Mouse (Mus musculus) left cerebral cortex, postnatal 36 days (tissue): ENCODE results near the gene Nit1. TPM values are rescaled to one million over a fixed set of nuclear protein-coding genes. Genes with fewer than 3 reads are reported as not detected.

Experiments used
- DNase-seq, 2 experiments: peaks; one replicate each; pipeline ENCODE4 v3.0.0; 2021 to 2022; ENCODE audit warnings: low spot score in 2 of 2, mixed read lengths in 1 of 2
- intact Hi-C: fragments of 180-260 bp; cut with DNase I; formaldehyde crosslinking; loops from one replicate; pipeline ENCODE4 v1.15.1; 2025
- total RNA-seq, 2 experiments: library from RNA; stranded (reverse); gene quantifications; 2 replicates each; pipeline ENCODE4 v1.2.3; 2021

Gene Nit1
- total RNA-seq, result 10 to 100 TPM; 39.6 to 48.0 TPM

GRCm38 (mm10) chr1:171345225-171346094 is at the start of gene Nit1, which contains the start of gene Pfdn2:
TSS of gene Nit1 (minus strand) at chr1:171345646.
TSS of gene Pfdn2 (plus strand) at chr1:171345670.
- DNase-seq, result peak; percentile 90
- intact Hi-C loops, result loop anchor here (1.0 kb wide), 1 partner anchor 16 kb away; the partner anchor contains the start of gene Dedd

DNA sequence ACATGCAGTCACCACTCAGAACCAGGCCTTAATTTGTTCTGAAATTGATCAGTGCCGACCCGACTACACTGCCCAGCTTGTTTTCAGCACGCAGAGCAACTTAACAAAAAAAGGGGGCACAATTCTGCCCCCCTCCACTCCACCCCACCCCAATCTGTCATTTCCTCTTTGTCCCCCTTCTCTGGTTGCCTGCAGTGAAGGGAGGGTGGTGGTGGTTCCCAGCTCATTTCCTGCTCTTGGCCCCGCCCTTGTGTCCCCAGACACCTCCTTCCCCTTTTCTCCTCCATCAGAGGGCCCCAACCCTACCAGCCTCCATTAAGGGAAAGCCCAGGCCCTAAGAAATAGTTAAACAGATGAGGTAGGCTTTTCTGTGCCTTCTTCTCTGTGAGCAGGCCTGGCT is 44.7 kb upstream of the Nit1 start:
- intact Hi-C loops, result no loop called here
- DNase-seq, result no peak

- peak; percentile 16 to 19 for DNase-seq
- intact Hi-C loops, result no loop called here
Observed at GRCm38 (mm10) chr1:171388376-171389102, 43.1 kb upstream of the Nit1 start, which contains the start of gene Arhgap30. TSS of gene Arhgap30 (plus strand) at chr1:171388954.

DNA sequence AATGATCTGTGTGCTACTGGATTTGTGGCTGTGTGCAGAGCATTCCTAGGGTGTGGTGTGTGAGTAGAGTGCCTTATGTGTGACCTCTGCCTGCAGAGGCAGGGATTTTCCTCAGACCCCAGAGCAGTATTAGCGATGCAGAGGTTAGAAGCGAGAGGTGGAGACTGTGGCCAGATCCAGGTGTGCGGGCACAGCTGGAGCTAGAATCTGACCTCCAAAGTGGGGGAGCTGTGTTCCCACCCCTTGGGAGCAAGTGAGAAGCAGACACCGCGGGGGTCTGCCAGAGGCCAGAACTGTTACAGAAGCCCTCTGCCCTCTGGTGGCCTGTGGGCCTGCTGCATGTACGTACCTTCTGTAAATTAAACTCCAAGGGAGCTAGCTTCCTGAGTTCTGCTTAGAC is 41.7 kb upstream of the Nit1 start:
- intact Hi-C loops, result no loop called here
- no peak for DNase-seq

DNA sequence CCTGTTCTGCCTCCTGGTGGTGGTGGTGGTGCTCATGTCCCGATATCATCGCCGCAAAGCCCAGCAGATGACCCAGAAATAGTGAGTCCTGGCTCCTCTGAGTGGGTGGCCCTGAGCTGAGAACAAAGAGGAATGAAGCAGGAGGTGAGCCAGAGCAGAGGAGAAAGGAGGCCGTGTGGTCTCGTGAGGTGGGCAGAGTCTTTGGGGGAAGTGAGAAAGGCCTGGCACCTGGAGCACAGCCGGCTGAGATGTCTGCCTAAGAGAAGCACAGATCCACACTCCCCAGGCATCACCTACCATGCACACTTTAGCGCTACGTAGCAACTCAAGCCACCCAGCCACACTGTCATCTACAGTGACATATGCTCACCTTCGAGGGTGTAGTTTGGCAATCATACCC is 39.7 kb upstream of the Nit1 start:
- intact Hi-C loops, result no loop called here
- DNase-seq, result no peak

DNA sequence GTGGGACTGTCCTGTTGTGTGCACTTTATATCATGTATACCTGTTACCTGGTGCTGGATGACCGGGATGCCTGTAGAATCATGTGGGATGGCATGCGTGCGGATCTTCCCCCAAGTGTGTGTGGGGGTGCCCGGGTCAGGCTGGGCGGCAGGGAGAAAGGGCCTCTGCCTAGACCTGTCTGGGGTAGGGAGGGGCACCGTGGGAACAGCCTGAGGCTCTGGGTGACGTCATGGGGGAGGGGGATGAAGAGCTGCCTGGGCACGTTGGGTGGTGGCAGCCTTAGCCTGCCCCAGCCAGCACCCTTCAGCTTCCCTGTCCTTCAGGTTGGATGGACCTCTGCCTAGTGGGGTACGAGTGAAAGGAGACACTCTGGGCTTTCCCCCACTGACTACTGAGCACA is 38.9 kb upstream of the Nit1 start:
- no peak for DNase-seq
- intact Hi-C loops, result no loop called here

- no peak for DNase-seq
- intact Hi-C loops, result no loop called here
Observed at GRCm38 (mm10) chr1:171382096-171382620, 36.7 kb upstream of the Nit1 start.

GRCm38 (mm10) chr1:171379935-171380599 is 34.6 kb upstream of the Nit1 start:
- DNase-seq, result peak; percentile 52 to 67
- intact Hi-C loops, result loop anchor here (10.0 kb wide), 1 partner anchor 185 kb away; no protein-coding TSS in a partner anchor

DNA sequence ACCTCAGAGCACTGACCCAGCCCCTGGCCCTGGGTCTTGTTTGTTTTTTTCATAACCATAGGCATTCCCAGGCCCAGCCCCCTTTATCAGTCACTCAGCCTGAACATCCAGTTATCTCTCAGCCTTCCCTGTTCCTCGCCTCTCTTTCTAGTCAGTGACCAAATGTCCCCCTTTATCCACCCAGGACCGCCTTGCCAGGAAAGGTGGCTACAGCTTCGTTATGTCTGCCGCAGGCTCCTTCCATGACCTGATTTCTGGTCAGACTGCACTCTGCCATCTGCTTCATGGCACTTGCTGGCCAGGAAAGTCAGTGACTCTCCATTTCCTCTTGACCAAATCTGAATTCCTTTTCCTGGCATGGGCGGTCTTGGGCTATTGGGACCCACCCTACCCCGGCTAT is 32.9 kb upstream of the Nit1 start:
- intact Hi-C loops, result loop anchor here (10.0 kb wide), 1 partner anchor 187 kb away; no protein-coding TSS in a partner anchor

GRCm38 (mm10) chr1:171375646-171376097 is 30.2 kb upstream of the Nit1 start:
- no peak for DNase-seq
- intact Hi-C loops, result loop anchor here (10.0 kb wide), 1 partner anchor 189 kb away; no protein-coding TSS in a partner anchor

More for the DNA sequence above, 32.9 kb upstream of the Nit1 start:
- DNase-seq, result no peak

DNA sequence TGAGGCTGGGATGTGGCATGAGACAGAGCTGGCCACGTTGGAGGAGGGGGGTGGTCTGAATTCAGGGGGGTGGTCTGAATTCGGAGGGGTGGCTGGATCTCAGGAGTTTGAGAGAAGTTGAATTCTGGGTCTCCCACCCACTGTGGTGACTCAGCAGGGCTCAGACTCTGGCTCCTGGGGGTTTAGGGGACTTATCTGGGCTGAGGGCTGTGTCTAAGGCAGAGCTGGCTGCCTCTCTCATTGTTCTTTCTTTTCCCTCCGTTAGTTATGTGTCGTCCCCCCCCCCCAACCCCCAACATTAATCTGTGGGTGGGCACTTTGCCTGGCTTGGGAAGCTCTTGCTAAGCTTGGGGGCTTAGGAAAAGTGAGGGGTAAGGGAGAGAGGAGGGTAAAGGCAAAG is 28.5 kb upstream of the Nit1 start:
- no peak for DNase-seq

GRCm38 (mm10) chr1:171372880-171373279 is 27.4 kb upstream of the Nit1 start:
- intact Hi-C loops, result loop anchor here (10.0 kb wide), 1 partner anchor 192 kb away; no protein-coding TSS in a partner anchor
- DNase-seq, result no peak

More for the DNA sequence above, 28.5 kb upstream of the Nit1 start:
- intact Hi-C loops, result loop anchor here (10.0 kb wide), 1 partner anchor 191 kb away; no protein-coding TSS in a partner anchor

- no peak for DNase-seq
- intact Hi-C loops, result loop anchor here (10.0 kb wide), 1 partner anchor 195 kb away; no protein-coding TSS in a partner anchor
Observed at GRCm38 (mm10) chr1:171369845-171370556, 24.6 kb upstream of the Nit1 start, which contains the start of gene Nectin4. TSS of gene Nectin4 (plus strand) at chr1:171370099.

GRCm38 (mm10) chr1:171365934-171366333 is 20.5 kb upstream of the Nit1 start:
- intact Hi-C loops, result no loop called here

GRCm38 (mm10) chr1:171361106-171362103 is 16.0 kb upstream of the Nit1 start:
- DNase-seq, result peak; percentile 44 to 63
- intact Hi-C loops, result loop anchor here (1.0 to 2.0 kb wide), 2 partner anchors 50 to 117 kb away; partner anchors contain the start of gene Usf1

More at GRCm38 (mm10) chr1:171365934-171366333, 20.5 kb upstream of the Nit1 start:
- DNase-seq, result no peak

DNA sequence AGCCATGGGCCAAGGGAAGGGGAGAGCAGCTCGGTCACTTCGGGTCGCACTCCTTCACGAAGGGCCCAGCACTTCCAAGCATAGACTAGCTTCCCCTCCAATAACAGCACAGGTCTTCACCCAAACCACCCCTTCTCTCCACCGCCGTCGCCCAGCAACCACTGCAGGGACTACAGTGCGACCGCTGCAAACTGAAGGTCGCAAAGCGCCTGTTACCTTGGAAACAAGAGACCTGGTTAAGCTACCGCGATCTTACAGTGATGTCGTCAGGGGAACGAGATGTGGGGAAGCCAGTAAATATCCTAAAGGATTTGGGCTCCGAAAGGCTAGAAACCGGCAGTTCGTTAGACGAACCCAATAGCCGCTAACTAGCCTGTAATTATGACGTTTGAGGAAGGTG is 15.2 kb upstream of the Nit1 start, which contains the start of gene Klhdc9:
Gene Klhdc9, minus strand, starts transcription at position 143 of the 400 bp plus-strand sequence.
- DNase-seq, result peak; percentile 87
- intact Hi-C loops, result loop anchor here (1.0 to 2.0 kb wide), 2 partner anchors 51 to 118 kb away; partner anchors contain the start of gene Usf1

DNA sequence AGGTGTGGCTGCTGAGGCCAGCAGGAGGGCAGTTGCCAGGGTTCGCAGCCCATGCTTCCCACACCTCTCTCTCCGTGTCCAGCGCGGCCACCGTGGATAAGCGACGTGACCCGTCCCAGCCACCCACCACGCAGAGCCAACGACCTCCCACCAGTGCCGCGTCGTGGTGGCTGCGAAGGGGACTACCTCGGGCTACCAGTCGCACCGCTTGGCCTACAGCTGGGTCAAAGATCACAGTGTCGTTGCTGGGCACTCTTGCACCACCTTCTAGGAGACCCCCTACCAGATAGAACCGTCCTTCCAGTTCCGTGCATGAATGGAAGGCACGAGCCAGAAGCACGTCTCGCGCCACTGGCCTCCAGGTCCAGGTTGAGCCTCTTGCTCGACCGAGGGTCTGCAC is 14.8 kb upstream of the Nit1 start:
- intact Hi-C loops, result loop anchor here (2.0 kb wide), 1 partner anchor 119 kb away; no protein-coding TSS in a partner anchor
- peak; percentile 52 to 57 for DNase-seq
